Mouse (Mus musculus) heart, postnatal 0 days (tissue): ENCODE data around the gene Tasp1.

Experiments used
- CTCF ChIP-seq: IDR thresholded peaks from 2 replicates; pipeline ENCODE4 v1.5.1; 2016; ENCODE audit warnings: antibody characterized with exemption, control low read depth, low read depth
- EP300 ChIP-seq: IDR thresholded peaks from 2 replicates; pipeline ENCODE4 v1.6.1; 2016; ENCODE audit warnings: antibody characterized with exemption, low read depth

- no peak for TF ChIP-seq CTCF
- TF ChIP-seq EP300: no peak
Observed at GRCm38 (mm10) chr2:140108945-140109344, 42.3 kb upstream of the Tasp1 start.
